Mouse (Mus musculus): Measurements from ENCODE around the gene Ubash3b. TPM values are rescaled to one million over a fixed set of nuclear protein-coding genes. Genes with fewer than 3 reads are reported as not detected.
A peak's percentile ranks its signal among the peaks of the same experiment; 100 is the strongest.

Gene Ubash3b
- polyA plus RNA-seq (2016; fragmentation: Nextera tagmentation; extraction: Ambion mirVana) = 6.9 and 7.8 TPM in 2 replicates

GRCm38 (mm10) chr9:41161413-41161812, at the start of gene Ubash3b:
Gene Ubash3b (minus strand): TSS chr9:41161697.
- H3K36me3 ChIP-seq = no peaks in the 10 kb centered on the region
- H3K4me1 ChIP-seq = peaks cover 16% of the 10 kb centered on the region
- no peak for DNase-seq (ENCODE audit: low spot score)
- H3K27ac ChIP-seq = no peak within 1 kb of the TSS
- H3K4me3 ChIP-seq = no peak within 1 kb of the TSS
- H3K27me3 ChIP-seq (ENCODE audit: low read depth, poor library complexity, severe bottlenecking) = peaks cover 21% of the 10 kb centered on the region
- 84% methylated on average over 6 of the region's 6 CpGs for WGBS
- H3K9me3 ChIP-seq (replicated peaks) = no peaks in the 10 kb centered on the region

- DNase-seq (ENCODE audit: low spot score) = peak; percentile 92
- Histone ChIP-seq H3K4me1 (peaks cover 44% of the 10 kb centered on the region), H3K27me3 (ENCODE audit: low read depth, poor library complexity, severe bottlenecking) (no peaks in the 10 kb centered on the region), H3K27ac (peak overlapping the region; percentile 91), H3K36me3 (no peaks in the 10 kb centered on the region), H3K4me3 (peak overlapping the region; percentile 51), H3K9me3 (replicated peaks) (no peaks in the 10 kb centered on the region)
- WGBS = 7% methylated on average over 28 of the region's 28 CpGs
Measured at GRCm38 (mm10) chr9:41207130-41208104, 45.9 kb upstream of the Ubash3b start.

GRCm38 (mm10) chr9:41206717-41207116, 45.2 kb upstream of the Ubash3b start:
- WGBS = 86% methylated on average over 12 of the region's 12 CpGs
- H3K9me3 ChIP-seq (replicated peaks) = no peaks in the 10 kb centered on the region
- DNase-seq (ENCODE audit: low spot score) = no peak
- peak overlapping the region; percentile 91 for H3K27ac ChIP-seq
- H3K27me3 ChIP-seq (ENCODE audit: low read depth, poor library complexity, severe bottlenecking) = no peaks in the 10 kb centered on the region
- peaks cover 40% of the 10 kb centered on the region for H3K4me1 ChIP-seq
- no peak overlapping the region for H3K4me3 ChIP-seq
- no peaks in the 10 kb centered on the region for H3K36me3 ChIP-seq

GRCm38 (mm10) chr9:41205267-41205666, 43.8 kb upstream of the Ubash3b start:
- Histone ChIP-seq H3K4me1 (peaks cover 25% of the 10 kb centered on the region), H3K27ac (0 out of 2 replicates have a peak overlapping the region, but pooled peaks have one; percentile 9), H3K27me3 (ENCODE audit: low read depth, poor library complexity, severe bottlenecking) (no peaks in the 10 kb centered on the region), H3K4me3 (no peak overlapping the region), H3K36me3 (no peaks in the 10 kb centered on the region), H3K9me3 (replicated peaks) (no peaks in the 10 kb centered on the region)
- no peak for DNase-seq (ENCODE audit: low spot score)
- 75% methylated on average over 3 of the region's 3 CpGs for WGBS

- no peaks in the 10 kb centered on the region for H3K9me3 ChIP-seq (replicated peaks)
- 84% methylated on average over 22 of the region's 22 CpGs for WGBS
- peaks cover 15% of the 10 kb centered on the region for H3K4me1 ChIP-seq
- H3K36me3 ChIP-seq = no peaks in the 10 kb centered on the region
- no peak for DNase-seq (ENCODE audit: low spot score)
- no peaks in the 10 kb centered on the region for H3K27me3 ChIP-seq (ENCODE audit: low read depth, poor library complexity, severe bottlenecking)
- peak overlapping the region; percentile 11; the same call in 1 of the 2 replicates for H3K27ac ChIP-seq
- H3K4me3 ChIP-seq = no peak overlapping the region
Measured at GRCm38 (mm10) chr9:41199456-41200252, 38.2 kb upstream of the Ubash3b start.

- WGBS = 81% methylated on average over 12 of the region's 12 CpGs
- Histone ChIP-seq H3K27me3 (ENCODE audit: low read depth, poor library complexity, severe bottlenecking) (no peaks in the 10 kb centered on the region), H3K36me3 (no peaks in the 10 kb centered on the region), H3K4me3 (no peak overlapping the region), H3K27ac (no peak overlapping the region), H3K4me1 (peaks cover 17% of the 10 kb centered on the region), H3K9me3 (replicated peaks) (no peaks in the 10 kb centered on the region)
- DNase-seq (ENCODE audit: low spot score) = no peak
Measured at GRCm38 (mm10) chr9:41198501-41199265, 37.2 kb upstream of the Ubash3b start.

- 89% methylated on average over 10 of the region's 10 CpGs for WGBS
- Histone ChIP-seq H3K4me1 (peaks cover 20% of the 10 kb centered on the region), H3K9me3 (replicated peaks) (no peaks in the 10 kb centered on the region), H3K27me3 (ENCODE audit: low read depth, poor library complexity, severe bottlenecking) (no peaks in the 10 kb centered on the region), H3K27ac (no peak overlapping the region), H3K36me3 (no peaks in the 10 kb centered on the region), H3K4me3 (no peak overlapping the region)
- DNase-seq (ENCODE audit: low spot score) = no peak
Measured at GRCm38 (mm10) chr9:41195742-41196311, 34.3 kb upstream of the Ubash3b start.

- peak overlapping the region; percentile 59; the same call in 1 of the 2 replicates for H3K27ac ChIP-seq
- H3K27me3 ChIP-seq (ENCODE audit: low read depth, poor library complexity, severe bottlenecking) = no peaks in the 10 kb centered on the region
- H3K36me3 ChIP-seq = no peaks in the 10 kb centered on the region
Measured at GRCm38 (mm10) chr9:41191651-41192210, 30.2 kb upstream of the Ubash3b start.

GRCm38 (mm10) chr9:41190745-41191482, 29.4 kb upstream of the Ubash3b start:
- H3K27ac ChIP-seq = peak overlapping the region; percentile 59
- no peaks in the 10 kb centered on the region for H3K36me3 ChIP-seq
- H3K9me3 ChIP-seq (replicated peaks) = no peaks in the 10 kb centered on the region
- whole genome bisulfite sequencing = 34% methylated on average over 9 of the region's 9 CpGs
- no peaks in the 10 kb centered on the region for H3K27me3 ChIP-seq (ENCODE audit: low read depth, poor library complexity, severe bottlenecking)
- no peak overlapping the region for H3K4me3 ChIP-seq
- H3K4me1 ChIP-seq = peaks cover 11% of the 10 kb centered on the region; the same call in 1 of the 2 replicates
- peak; percentile 90 for DNase-seq (ENCODE audit: low spot score)

More at GRCm38 (mm10) chr9:41191651-41192210, 30.2 kb upstream of the Ubash3b start:
- peaks cover 11% of the 10 kb centered on the region; the same call in 1 of the 2 replicates for H3K4me1 ChIP-seq
- no peak for DNase-seq (ENCODE audit: low spot score)
- H3K9me3 ChIP-seq (replicated peaks) = no peaks in the 10 kb centered on the region
- H3K4me3 ChIP-seq = no peak overlapping the region
- WGBS = 73% methylated on average over 9 of the region's 9 CpGs

GRCm38 (mm10) chr9:41187939-41188338, 26.4 kb upstream of the Ubash3b start:
- Histone ChIP-seq H3K27ac (no peak overlapping the region), H3K36me3 (no peaks in the 10 kb centered on the region), H3K4me1 (peaks cover 9% of the 10 kb centered on the region; the same call in 1 of the 2 replicates), H3K27me3 (ENCODE audit: low read depth, poor library complexity, severe bottlenecking) (no peaks in the 10 kb centered on the region), H3K4me3 (no peak overlapping the region), H3K9me3 (replicated peaks) (no peaks in the 10 kb centered on the region)
- no peak for DNase-seq (ENCODE audit: low spot score)
- 81% methylated on average over 4 of the region's 4 CpGs for WGBS

GRCm38 (mm10) chr9:41187498-41187897, 26.0 kb upstream of the Ubash3b start:
- 85% methylated on average over 9 of the region's 9 CpGs for WGBS
- Histone ChIP-seq H3K27ac (no peak overlapping the region), H3K36me3 (no peaks in the 10 kb centered on the region), H3K4me1 (peaks cover 12% of the 10 kb centered on the region; the same call in 1 of the 2 replicates), H3K9me3 (replicated peaks) (no peaks in the 10 kb centered on the region), H3K4me3 (no peak overlapping the region), H3K27me3 (ENCODE audit: low read depth, poor library complexity, severe bottlenecking) (no peaks in the 10 kb centered on the region)
- no peak for DNase-seq (ENCODE audit: low spot score)
